Mouse (Mus musculus): ENCODE results near the gene Tex14. TPM values are rescaled to one million over a fixed set of nuclear protein-coding genes. Genes with fewer than 3 reads are reported as not detected.

Gene Tex14
- total RNA-seq, 2 experiments from 2014 or later = 0.37 to 0.82 TPM

DNA sequence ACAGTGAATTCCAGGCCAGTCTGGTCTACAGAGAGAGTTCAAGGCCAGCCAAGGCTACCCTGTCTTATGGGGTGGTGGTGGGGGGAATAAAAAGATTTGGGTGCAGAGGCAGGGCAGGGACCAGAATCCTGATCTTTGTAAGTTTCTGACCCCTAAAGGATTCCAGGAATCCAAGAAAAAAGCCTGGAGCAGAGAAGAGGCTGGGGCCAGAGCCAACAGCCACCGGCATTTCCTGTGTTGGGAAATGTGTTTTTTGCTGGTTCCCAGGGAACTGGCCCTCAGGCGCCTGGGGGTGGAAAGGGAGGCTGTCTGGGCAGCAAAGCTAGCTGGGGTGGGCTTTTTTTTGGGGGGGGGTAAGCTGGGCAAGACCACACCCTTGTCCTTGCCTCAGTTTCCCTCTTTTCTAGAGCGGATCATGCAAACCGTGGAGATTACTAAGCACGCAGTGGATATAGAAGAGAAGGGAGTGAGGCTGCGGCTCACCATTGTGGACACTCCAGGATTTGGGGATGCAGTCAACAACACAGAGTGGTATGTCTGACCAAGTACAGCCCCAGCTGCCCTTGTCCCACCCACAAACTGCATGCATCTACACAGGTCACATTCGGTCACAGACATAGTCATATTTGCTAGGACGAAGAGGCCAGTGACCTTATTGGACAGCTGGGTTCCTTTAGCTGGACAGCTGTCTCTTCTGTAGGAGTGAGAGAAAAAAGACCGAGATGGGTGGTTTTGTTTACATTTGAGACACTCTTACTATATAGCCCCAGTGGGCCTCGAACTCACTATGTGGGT, 180.0 kb downstream of the Tex14 start:
- no peak for DNase-seq (ENCODE audit: extremely low spot score in 1 of 2, low spot score in 1 of 2)

GRCm38 (mm10) chr11:87587211-87587874, 182.5 kb downstream of the Tex14 start:
- no peak for DNase-seq (ENCODE audit: extremely low spot score in 1 of 2, low spot score in 1 of 2)

DNA sequence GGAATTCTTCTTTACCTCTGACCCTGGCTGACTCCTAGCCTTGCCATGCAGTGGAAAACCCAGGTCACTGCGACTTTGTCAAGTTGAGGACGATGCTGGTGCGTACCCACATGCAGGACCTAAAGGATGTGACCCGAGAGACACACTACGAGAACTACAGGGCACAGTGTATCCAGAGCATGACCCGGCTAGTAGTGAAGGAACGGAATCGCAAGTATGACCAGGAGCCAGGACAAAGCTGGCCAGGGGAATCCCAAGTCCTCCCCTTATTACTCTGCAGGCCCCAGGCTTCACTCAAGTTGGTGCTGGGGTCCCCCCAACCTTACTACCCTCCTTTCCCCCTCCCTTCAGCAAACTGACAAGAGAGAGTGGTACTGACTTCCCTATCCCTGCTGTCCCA, 184.7 kb downstream of the Tex14 start:
- no peak for DNase-seq (ENCODE audit: extremely low spot score in 1 of 2, low spot score in 1 of 2)

- DNase-seq (ENCODE audit: extremely low spot score in 1 of 2, low spot score in 1 of 2) = peak in 1 of 2 experiments; percentile 46
Measured at GRCm38 (mm10) chr11:87590841-87591525, 186.1 kb downstream of the Tex14 start.

DNA sequence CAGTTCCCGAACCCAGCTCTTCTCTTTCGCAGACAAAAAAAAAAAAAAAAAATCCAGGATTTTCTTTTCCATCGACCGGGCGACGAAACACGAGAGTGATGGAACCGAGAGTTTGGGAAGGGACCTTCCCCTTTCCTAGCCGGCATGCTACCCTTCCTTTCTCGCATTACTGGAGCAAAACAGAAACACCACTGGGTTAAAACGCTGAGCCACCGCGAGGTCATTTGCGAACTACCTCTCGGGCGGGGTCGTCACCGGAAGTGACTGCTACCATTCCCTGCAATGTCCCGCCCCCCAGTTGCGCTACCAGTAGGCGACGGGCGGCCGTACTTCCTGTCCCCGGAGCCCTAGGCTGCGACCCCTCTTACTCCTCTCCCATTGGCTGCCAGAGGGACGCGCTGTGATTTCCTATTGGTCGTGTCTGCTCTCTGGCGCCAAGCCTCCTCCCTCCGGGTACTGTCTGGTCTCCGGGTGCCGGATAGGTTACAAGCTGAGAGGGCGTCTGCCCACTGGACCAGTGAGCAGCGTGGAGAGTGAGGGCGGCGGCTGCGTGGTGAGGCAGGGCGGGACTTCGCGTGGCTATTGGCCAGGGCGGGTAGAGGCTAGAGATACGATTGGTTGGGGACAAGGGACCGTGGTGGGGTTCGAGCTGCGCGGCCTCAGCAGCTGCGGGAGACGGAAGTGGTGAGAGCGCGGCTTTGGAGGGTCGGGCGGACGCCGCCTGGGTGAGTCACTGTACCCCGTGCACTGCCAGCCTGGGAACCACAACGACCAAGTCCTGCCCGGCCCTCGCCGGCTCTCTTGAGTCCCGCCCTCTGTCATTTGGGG, 186.9 kb downstream of the Tex14 start, which contains the start of gene Mtmr4:
Gene Mtmr4 (plus strand): TSS at position 637 of the 828 bp plus-strand sequence.
- DNase-seq (ENCODE audit: extremely low spot score in 1 of 2, low spot score in 1 of 2) = peak; percentile 89 to 96

DNA sequence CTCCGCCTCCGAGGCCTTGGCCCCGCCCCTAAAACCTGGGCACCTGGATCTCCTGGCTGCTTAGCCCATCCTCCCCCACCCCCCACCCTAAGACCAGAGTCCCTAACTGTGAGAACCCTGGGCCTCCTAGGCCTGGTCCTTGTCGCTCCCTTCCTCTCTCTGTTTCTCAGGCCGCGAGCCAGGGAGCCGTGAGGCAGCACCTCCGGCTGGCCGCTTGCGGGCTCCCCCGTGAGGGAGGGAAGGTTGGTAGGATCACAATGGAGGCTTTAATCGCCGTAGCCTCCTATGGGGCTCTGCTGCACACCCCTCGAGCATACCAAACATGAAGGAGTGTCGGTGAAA, 187.5 kb downstream of the Tex14 start:
- no peak for DNase-seq (ENCODE audit: extremely low spot score in 1 of 2, low spot score in 1 of 2)

DNA sequence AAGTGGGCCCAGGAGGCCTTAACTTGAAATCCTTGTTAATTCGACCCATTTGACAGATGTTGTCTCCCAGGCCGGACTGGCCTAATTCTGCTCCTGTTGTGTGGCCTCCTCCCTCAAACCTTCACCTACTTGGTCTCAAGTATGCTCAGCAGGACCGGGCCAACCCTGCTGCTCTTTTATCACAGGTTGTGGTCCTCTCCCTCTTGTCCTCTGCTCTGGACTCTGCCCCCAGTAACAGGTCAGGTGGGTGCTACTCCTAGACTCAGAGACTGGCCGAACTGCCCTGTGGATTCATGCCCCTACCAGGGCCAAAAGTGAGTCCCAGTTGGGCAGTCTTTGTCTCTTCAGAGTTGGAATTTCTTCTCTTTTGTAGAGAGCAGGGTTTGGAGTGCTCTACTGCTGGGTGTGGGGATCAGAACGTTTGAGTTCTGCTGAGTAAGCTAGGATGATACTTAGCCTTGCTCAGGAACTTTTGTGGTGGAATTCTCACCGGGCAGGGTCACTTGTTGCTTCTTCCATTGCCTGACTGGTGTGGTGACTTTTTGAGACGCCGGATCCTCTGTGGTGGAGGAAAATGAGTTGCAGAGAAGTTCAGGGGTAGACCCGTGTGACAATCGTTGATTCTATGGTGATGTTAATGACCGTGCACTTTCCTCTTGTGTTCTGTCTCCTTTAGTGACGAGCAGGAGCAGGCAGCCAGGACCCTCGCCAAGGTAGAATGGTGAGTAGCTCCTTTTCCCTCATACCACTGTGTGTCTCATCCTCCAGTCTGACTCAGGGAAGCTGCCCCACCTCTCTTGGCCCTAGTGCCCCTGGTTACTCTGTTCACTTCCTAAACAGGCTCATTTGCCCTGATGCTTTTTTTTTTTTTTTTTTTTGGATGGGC, 188.1 kb downstream of the Tex14 start:
- DNase-seq (ENCODE audit: extremely low spot score in 1 of 2, low spot score in 1 of 2) = no peak

- peak; percentile 62 to 64 for DNase-seq (ENCODE audit: extremely low spot score in 1 of 2, low spot score in 1 of 2)
Measured at GRCm38 (mm10) chr11:87595327-87595841, 190.5 kb downstream of the Tex14 start.

DNA sequence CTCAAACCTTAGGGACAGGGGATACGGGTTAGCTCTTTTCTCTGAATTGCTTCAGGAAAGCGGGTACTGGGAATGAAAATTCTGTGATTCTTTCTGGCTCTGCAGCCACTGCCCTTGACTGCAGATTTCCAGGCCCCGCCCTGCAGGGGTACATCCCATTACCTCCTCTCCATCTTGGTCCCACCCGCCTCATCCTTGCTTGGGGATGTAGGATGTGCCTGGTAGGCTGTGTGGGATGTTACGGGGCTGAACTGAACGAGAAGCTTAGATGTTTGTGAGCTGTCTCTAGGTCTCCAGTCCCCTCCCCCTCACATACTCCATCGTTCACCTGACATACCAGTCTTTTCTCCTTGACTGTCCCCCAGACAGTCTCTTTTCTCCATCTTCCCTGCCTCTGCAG, 191.1 kb downstream of the Tex14 start:
- DNase-seq (ENCODE audit: extremely low spot score in 1 of 2, low spot score in 1 of 2) = no peak

- no peak for DNase-seq (ENCODE audit: extremely low spot score in 1 of 2, low spot score in 1 of 2)
Measured at GRCm38 (mm10) chr11:87596492-87596891, 191.6 kb downstream of the Tex14 start.

DNA sequence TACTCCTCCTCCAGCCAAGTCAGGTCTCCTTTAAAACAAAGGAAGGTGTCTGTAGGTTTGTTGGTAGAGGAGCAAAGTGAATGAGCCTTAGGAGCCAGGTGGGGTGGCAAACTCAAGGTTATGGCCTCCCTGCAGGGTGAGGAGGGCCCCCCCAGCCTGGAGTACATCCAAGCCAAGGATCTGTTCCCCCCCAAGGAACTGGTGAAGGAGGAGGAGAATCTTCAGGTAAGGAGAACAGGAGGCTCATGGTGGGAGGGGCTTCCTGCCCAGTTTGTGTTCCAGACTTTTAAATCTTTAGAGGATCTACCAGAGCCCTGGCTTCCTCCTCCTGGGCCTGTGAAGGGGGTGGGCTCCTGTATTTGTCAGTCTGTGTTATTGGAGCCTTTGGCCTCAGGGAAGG, 192.2 kb downstream of the Tex14 start:
- DNase-seq (ENCODE audit: extremely low spot score in 1 of 2, low spot score in 1 of 2) = no peak

GRCm38 (mm10) chr11:87599395-87600089, 194.7 kb downstream of the Tex14 start:
- no peak for DNase-seq (ENCODE audit: extremely low spot score in 1 of 2, low spot score in 1 of 2)

DNA sequence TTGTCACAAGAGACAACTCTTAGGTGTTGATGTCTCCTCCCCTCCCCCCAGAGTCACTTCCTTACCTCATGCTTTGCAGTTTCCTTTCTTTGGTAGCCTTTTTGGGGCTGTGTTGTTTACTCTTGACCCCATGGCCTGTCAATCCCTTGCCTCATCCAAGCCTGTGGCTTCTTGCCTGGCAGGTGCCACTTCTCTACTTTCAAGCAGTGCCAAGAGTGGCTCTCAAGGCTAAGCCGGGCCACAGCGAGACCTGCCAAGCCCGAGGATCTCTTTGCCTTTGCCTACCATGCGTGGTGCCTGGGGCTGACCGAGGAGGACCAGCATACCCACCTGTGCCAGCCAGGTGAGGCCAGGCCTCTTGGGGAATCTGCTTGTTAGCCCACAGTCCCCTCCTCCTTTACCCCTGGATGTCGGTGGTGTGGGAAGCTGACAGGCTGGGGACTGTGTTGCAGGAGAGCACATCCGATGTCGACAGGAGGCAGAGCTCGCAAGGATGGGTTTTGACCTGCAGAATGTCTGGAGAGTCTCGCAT, 195.5 kb downstream of the Tex14 start:
- DNase-seq (ENCODE audit: extremely low spot score in 1 of 2, low spot score in 1 of 2) = no peak

- DNase-seq (ENCODE audit: extremely low spot score in 1 of 2, low spot score in 1 of 2) = no peak
Measured at GRCm38 (mm10) chr11:87602234-87602633, 197.4 kb downstream of the Tex14 start.

- no peak for DNase-seq (ENCODE audit: extremely low spot score in 1 of 2, low spot score in 1 of 2)
Measured at GRCm38 (mm10) chr11:87603571-87603970, 198.7 kb downstream of the Tex14 start.
